Comparison of ENCODE assay signal across 32 mouse cellular contexts in the genomic region with DNA sequence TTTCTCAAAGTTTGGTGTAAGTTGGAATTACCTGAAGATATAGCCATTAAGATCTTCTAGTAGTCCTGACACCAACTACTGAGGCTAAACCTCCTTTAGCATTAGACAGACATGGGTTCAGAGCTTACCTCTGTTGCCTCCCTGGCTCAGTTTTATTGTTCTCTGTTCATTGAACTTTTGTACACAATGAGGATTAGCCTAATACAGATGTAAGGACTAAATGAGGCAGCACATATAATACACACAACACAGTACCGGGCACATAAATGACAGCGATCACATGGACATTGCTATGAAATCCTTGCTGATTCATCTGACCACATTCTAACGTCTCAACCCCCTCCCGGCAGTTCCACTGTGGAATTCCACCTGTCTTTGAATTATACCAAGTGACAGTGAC.
"Had no signal": no experiment of that assay in that cellular context is flagged by ENCODE, and none has a peak within 500 bp of the region (broad histone marks: within the 10 kb centered on the region; RNA-seq: fewer than 3 reads in every experiment).

No protein-coding gene starts in this region.

- H3K4me3 ChIP-seq: limb, embryonic 10.5 days; limb, embryonic 12.5 days; limb, embryonic 13.5 days; limb, embryonic 15.5 days; liver, embryonic 12.5 days; liver, embryonic 13.5 days; liver, embryonic 15.5 days; lung, embryonic 15.5 days; megakaryocyte, embryonic 14.5 days; midbrain, embryonic 10.5 days; midbrain, embryonic 12.5 days; midbrain, embryonic 13.5 days; midbrain, embryonic 15.5 days; myocyte; neural tube, embryonic 12.5 days had no signal

- ATAC-seq: liver, embryonic 12.5 days; liver, postnatal 0 days; lung, postnatal 0 days; midbrain, embryonic 13.5 days; midbrain, embryonic 15.5 days; midbrain, embryonic 16.5 days had no signal

- H3K9ac ChIP-seq: limb, embryonic 12.5 days; limb, embryonic 13.5 days; limb, embryonic 15.5 days; liver, embryonic 12.5 days; liver, embryonic 13.5 days; liver, embryonic 14.5 days; liver, embryonic 15.5 days; liver, postnatal 0 days; lung, embryonic 14.5 days; lung, embryonic 15.5 days; midbrain, embryonic 12.5 days; midbrain, embryonic 13.5 days; midbrain, embryonic 15.5 days; neural tube, embryonic 12.5 days had no signal

- H3K4me1 ChIP-seq: limb, embryonic 12.5 days; limb, embryonic 13.5 days; limb, embryonic 15.5 days; liver, embryonic 12.5 days; liver, embryonic 13.5 days; liver, embryonic 15.5 days; lung, embryonic 15.5 days; megakaryocyte, embryonic 14.5 days; midbrain, embryonic 12.5 days; neural tube, embryonic 12.5 days had no signal

- H3K36me3 ChIP-seq: limb, embryonic 10.5 days; limb, embryonic 12.5 days; limb, embryonic 13.5 days; limb, embryonic 15.5 days; liver, embryonic 12.5 days; liver, embryonic 13.5 days; liver, embryonic 15.5 days; lung, embryonic 15.5 days; midbrain, embryonic 10.5 days; midbrain, embryonic 12.5 days; midbrain, embryonic 13.5 days; midbrain, embryonic 15.5 days; neural tube, embryonic 12.5 days had no signal

- H3K4me2 ChIP-seq: limb, embryonic 12.5 days; limb, embryonic 13.5 days; limb, embryonic 15.5 days; liver, embryonic 11.5 days; liver, embryonic 12.5 days; liver, embryonic 13.5 days; liver, embryonic 15.5 days; lung, embryonic 14.5 days; lung, embryonic 15.5 days; midbrain, embryonic 11.5 days; midbrain, embryonic 12.5 days; midbrain, embryonic 13.5 days; midbrain, embryonic 15.5 days; neural tube, embryonic 12.5 days had no signal

- H3K27me3 ChIP-seq: limb, embryonic 15.5 days; liver, embryonic 12.5 days; liver, embryonic 13.5 days; liver, embryonic 15.5 days; lung, embryonic 15.5 days; megakaryocyte, embryonic 14.5 days; midbrain, embryonic 12.5 days; midbrain, embryonic 13.5 days; midbrain, embryonic 15.5 days; neural tube, embryonic 12.5 days had no signal

- H3K9me3 ChIP-seq: limb, embryonic 10.5 days; limb, embryonic 12.5 days; limb, embryonic 13.5 days; limb, embryonic 15.5 days; liver, embryonic 12.5 days; liver, embryonic 13.5 days; liver, embryonic 15.5 days; lung, embryonic 15.5 days; midbrain, embryonic 10.5 days; midbrain, embryonic 12.5 days; midbrain, embryonic 13.5 days; midbrain, embryonic 15.5 days; neural tube, embryonic 12.5 days had no signal

- H3K27ac ChIP-seq: limb, embryonic 10.5 days; limb, embryonic 12.5 days; limb, embryonic 13.5 days; limb, embryonic 15.5 days; liver, embryonic 12.5 days; liver, embryonic 13.5 days; liver, embryonic 14.5 days; liver, embryonic 15.5 days; lung, embryonic 15.5 days; macrophage; midbrain, embryonic 10.5 days; midbrain, embryonic 12.5 days; midbrain, embryonic 13.5 days; midbrain, embryonic 15.5 days; neural tube, embryonic 12.5 days had no signal

- DNase-seq: left cerebral cortex, postnatal 4 days; liver; liver, embryonic 13.5 days; liver, postnatal 0 days; lung, adult 18-20 months; lung, adult 2 months; lung, embryonic 14.5 days; lung, postnatal 10 days; lung, postnatal 14 days; lung, postnatal 36 days; lung, postnatal 4 days; midbrain, embryonic 14.5 days had no signal
